Mouse (Mus musculus) heart, postnatal 25 days (tissue): ENCODE measurements at regions not wholly inside any gene's neighbourhood (a gene's known extent, or its start where the extent isn't known, plus 50 kb on each side); places are given as distances from the start of the nearest gene placed in this dataset.

Experiments
- DNase-seq: peaks from one replicate; pipeline ENCODE4 v3.0.0; 2022; ENCODE audit warnings: low spot score
- intact Hi-C: fragments of 180-260 bp; cut with DNase I; formaldehyde crosslinking; loops from one replicate; pipeline ENCODE4 v1.15.1; 2025

GRCm38 (mm10) chr2:108584799-108585198 lies 695.7 kb upstream of the Kif18a start:
- no peak for DNase-seq
- intact Hi-C loops, result no loop called here

DNA sequence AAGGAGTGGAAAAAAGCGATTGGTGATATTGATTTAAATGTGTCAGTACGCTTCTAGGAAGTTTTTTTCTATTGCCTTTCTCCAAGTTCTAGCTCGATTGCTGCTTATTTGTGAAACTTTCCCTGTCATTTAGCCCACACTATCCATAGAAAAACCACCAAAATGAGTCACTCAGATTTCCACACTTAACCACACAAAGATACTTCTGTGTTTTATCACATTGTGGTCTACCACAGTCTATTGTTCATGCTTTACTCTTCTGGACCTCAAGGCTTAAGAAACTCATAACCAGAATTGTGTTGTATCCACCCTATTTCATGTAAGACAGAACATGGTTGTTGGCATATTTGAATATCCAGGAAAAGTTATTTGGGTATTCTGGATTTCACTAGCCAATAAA lies 687.0 kb upstream of the Kif18a start:
- no peak for DNase-seq
- intact Hi-C loops, result no loop called here

DNA sequence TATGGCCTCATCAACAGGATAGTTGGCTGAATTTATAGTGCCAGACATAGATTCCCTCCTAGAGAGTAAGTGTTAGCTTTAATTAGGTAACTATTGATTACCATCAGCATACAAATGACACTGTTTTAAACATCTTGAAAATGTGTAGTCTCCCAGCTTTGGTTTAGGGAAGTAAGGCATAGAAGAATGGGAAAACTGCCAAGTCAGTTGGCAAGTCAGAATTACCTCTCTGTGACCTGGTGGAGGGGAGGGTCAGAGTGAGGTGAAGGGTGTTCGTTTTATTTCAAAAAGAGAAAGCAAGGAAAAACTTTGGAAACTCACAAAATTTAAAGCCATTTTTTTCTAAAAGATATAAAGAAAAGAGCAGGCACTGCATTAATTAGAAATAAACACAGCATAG lies 680.2 kb upstream of the Kif18a start:
- intact Hi-C loops, result no loop called here
- DNase-seq, result no peak

DNA sequence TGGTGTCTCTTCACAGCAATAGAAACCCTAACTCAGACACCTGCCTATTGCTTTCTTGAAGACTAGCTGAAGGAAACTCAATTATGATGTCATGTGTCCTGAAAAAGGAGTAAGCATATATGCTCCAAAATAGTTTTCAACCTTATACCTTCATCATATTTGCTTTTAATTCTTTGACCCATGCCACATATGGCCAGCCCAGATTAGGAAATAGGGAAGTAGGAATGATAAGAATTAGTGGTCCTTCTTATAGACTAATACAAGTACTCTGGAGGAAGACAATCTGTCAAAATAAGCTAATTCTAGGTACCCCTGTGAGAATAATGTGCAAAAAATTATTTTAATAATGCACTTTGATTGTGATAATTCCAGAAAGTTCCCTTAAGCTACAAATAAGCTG lies 661.0 kb upstream of the Kif18a start:
- intact Hi-C loops, result no loop called here
- DNase-seq, result no peak

- intact Hi-C loops, result no loop called here
- no peak for DNase-seq
Measured at GRCm38 (mm10) chr2:108622367-108623162, 658.0 kb upstream of the Kif18a start.

DNA sequence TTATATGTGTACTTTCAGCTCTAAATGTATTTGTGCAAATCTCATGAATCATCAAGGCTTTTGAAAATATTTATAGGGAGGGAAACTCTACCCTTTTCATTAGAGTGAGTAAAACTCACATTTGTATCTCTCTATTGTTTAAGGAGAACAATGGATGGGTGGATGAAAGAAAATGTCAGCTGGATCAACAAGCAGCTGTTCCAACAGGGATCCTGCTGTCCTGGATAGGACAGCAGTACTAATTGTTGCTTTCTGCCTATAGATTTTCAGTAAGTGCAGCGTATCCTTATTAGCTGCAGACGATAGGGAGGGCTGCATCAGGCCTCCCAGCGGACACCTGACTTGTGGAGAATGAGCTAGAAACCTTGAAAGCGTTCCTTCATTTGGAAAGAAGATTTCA lies 644.9 kb upstream of the Kif18a start:
- DNase-seq, result no peak
- intact Hi-C loops, result no loop called here

GRCm38 (mm10) chr2:108660697-108661388 lies 619.7 kb upstream of the Kif18a start:
- intact Hi-C loops, result no loop called here

GRCm38 (mm10) chr2:108677777-108678380 lies 602.7 kb upstream of the Kif18a start:
- intact Hi-C loops, result no loop called here
- no peak for DNase-seq

More at GRCm38 (mm10) chr2:108660697-108661388, 619.7 kb upstream of the Kif18a start:
- no peak for DNase-seq

DNA sequence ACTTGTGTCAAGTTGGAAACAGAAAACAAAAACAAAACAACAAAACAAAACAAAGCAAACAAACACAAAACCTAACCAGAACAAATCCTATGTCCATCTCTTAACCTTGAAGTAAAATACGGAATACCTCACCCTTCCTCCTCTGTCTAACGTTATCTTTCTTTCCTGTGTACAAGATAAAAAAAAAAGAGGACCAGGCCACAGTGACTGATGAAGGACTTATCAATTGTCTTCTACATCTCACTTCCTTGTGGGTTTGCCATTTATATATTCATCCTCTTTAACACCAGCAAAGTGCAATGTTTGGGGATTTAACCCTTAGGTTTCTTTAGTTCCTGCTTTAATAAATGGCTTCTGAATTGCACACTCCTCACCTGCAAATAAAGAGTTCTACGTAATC lies 599.0 kb upstream of the Kif18a start:
- DNase-seq, result no peak
- intact Hi-C loops, result no loop called here

GRCm38 (mm10) chr2:108686019-108686743 lies 594.4 kb upstream of the Kif18a start:
- DNase-seq, result no peak
- intact Hi-C loops, result no loop called here

- intact Hi-C loops, result loop anchor here (5.0 kb wide), 1 partner anchor 1002 kb away; no protein-coding TSS in a partner anchor
- DNase-seq, result no peak
Measured at GRCm38 (mm10) chr2:108690091-108690490, 590.4 kb upstream of the Kif18a start.

DNA sequence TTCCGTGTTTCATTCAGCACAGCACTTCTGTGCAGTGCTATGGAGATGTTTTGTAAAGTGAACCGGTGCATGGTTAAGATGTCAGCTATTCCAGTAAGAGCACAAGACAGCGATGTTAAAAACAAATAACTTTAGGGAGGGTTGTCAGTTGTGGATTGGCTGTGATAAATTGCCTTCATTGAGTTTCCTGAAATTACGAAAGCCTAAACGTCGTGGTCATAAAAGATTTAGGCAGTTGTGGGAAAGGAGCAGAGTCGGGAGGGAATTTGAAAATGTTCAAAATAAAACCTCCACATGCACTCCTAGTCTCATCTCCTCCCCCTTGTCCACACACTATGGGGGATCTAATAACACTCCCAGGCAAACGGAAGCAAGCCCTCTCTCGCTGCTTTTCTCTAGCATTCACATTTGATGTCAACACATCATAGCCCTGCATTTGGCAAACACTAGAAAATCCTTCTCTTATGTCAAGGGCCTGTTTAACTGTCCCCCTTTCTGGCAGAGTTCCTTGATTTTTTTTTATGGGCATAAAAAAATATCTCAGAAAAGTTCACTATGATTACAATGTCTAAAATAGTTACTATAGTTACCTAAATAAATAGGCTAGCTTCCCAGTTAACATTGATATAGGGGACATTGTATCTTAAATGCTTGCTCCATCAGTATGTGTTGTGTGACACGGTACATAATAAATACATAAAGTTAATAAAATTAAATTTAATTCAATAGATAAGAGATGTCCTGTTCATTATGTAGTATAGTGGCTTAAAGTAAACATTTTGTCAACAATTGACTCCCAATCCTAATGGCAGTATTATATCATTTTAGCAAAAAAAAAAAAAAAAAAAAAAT lies 589.2 kb upstream of the Kif18a start:
- no peak for DNase-seq
- intact Hi-C loops, result loop anchor here (5.0 kb wide), 1 partner anchor 1001 kb away; no protein-coding TSS in a partner anchor

GRCm38 (mm10) chr2:108701308-108701707 lies 579.2 kb upstream of the Kif18a start:
- intact Hi-C loops, result no loop called here

DNA sequence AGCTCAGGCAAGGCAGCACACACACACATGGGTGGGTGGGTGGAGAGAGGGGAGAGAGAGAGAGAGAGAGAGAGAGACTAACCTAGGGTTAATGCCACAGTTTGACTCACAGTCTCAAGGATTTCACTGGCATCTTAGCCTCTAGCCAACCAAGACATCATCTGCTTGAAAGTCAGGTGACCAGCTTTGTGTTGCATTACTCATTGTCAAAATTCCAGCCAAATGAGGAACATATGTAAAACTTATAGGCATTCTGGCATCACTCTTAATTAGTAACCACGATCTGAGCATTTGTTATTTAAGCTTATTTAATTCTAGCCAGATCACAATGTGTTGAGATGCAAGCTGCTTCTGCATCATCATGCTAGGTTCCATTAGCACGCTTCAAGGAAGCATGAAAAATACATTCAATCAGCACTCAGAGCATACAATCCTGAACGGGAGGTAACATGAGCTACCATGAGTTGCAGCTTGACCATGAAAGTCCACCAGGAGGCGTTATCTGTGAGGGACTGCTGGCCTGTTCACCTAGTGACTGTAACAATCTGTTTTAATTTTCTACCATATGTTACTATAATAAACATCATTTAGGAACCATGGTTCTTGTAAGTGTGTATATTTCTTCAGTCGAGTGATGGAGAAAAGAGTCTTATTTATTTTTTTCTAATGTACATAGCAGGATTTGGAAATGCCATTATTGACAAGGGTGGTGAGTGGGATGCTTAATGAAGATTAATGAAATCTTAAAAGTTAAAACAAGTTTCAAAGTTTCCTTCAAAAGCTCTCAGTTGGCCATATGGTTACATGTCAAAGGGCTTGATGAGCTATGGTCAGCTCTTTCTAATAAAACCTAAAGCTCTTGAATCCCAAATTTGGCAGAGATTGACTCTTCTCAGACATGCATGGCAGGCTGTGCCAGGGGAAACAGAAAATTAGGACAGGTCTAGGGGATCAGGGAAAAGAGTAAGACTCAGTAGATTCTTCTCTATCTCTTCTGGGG lies 572.4 kb upstream of the Kif18a start:
- no peak for DNase-seq
- intact Hi-C loops, result no loop called here

More at GRCm38 (mm10) chr2:108701308-108701707, 579.2 kb upstream of the Kif18a start:
- DNase-seq, result no peak

GRCm38 (mm10) chr2:108742079-108742478 lies 538.5 kb upstream of the Kif18a start:
- DNase-seq, result no peak
- intact Hi-C loops, result no loop called here

DNA sequence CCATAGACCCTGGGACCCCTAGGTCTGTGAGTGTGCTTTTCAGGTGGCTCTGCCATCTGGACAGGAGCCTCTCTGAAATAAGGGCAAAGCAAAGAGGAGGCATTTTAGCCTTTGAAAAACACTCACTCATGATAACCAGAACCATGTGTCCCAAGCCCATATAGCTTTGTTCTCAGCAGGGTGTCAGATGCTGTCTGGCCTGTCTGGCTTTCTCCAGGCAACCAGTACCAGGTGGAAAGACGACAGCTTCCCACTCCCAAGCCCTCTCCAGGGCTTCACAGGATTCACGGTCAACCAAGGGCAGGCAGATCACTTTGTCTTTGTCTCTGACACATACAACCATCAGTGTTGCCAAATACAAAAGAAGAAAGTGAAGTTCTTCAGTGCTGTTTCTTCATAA lies 537.0 kb upstream of the Kif18a start:
- intact Hi-C loops, result no loop called here
- no peak for DNase-seq

DNA sequence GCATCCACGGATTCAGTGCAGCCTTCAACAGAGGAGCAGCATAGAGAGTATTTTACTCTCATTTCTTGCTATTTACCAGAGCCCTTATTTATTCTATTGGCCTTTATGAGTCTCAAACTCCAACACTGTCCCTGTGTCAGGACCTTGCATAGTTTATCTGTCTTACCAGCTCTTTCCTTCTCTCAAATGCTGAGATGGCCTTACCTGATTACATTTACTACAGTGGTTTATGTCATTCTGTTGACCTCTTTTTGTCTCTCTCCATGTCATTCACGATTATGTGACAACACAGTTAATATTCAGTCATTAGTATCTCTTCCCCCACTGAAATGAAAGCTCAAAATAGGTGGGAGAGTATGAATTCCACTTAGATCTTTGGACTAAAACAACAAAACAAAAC lies 535.7 kb upstream of the Kif18a start:
- intact Hi-C loops, result no loop called here
- DNase-seq, result no peak

DNA sequence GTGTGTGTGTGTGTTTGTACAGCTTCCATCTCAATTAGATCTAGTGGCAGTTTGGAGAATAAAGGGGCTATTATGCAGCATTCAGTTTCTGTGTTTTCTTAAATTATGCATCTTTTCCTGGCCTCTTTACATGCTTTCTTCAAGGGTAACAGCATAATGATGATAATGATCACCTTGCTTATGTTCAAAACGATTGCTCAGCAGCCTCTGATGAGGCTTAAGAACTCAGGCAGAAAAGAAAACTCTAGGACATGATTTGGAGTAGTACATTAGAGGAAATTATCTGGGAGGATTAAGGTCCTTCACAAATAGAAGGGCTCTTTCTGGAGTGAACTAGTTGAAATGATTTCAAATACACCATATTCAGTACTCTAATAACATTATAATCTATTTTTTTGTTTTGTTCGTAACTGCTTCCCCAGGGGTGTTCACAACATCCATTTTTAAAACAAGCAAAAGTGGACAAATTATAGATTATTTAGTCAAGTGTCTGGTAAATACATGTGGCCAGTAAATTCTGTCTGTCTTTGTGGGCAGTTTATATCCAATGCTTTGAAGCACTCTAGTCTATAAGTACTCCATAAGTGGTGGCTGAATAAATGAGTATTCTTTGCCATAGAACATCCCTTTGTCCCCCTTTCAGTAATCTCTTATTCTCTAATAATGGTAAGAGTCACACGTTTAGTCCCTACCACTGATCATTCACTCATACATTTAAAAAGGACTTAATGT lies 526.9 kb upstream of the Kif18a start:
- intact Hi-C loops, result no loop called here
- DNase-seq, result no peak
